10 mouse cellular contexts compared by ENCODE assay signal in the genomic region with DNA sequence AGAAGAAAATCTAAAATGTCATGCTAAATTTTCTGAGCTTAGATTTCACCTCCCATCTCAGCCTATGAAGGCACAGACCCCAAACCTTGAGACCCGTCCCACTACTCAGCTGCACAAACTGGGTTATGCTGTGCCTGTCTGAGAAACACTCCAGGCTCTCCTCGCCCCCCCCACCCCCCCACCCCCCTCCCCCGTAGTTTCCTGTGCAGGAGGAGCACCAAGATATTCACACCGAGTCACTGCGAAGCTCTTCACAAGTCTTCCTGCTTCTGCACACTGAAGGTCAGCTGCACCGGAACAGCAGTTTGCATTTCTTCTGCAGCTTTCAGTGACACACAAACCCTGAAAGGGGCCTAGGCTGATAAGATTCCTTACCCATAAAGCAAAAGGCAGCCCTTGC.
DNase-seq lines count a peak whose midpoint lies in the region; ATAC-seq and TF ChIP-seq lines count a peak whose summit lies in the region.
"Had no signal": no experiment of that assay in that cellular context is flagged by ENCODE, and none has a peak within 500 bp of the region (broad histone marks: within the 10 kb centered on the region; RNA-seq: fewer than 3 reads in every experiment).

No protein-coding gene starts in this region.

- peaks cover 9% of the 10 kb centered on the region; the same call in 1 of the 2 replicates for H3K4me1 ChIP-seq in intestine, embryonic 14.5 days (replicated peaks; ENCODE audit: control insufficient read depth, insufficient read depth, low read length)
- H3K4me1 ChIP-seq in intestine, postnatal 0 days (replicated peaks; ENCODE audit: control insufficient read depth, insufficient read depth, low read length), result no peaks in the 10 kb centered on the region
- H3K4me1 ChIP-seq in stomach, embryonic 14.5 days (ENCODE audit: control insufficient read depth, insufficient read depth, low read length), result peaks cover 5% of the 10 kb centered on the region; the same call in 1 of the 2 replicates
- no peaks in the 10 kb centered on the region for H3K4me1 ChIP-seq in stomach, postnatal 0 days (replicated peaks; ENCODE audit: control insufficient read depth, insufficient read depth)
- no peaks in the 10 kb centered on the region for H3K4me1 ChIP-seq in forebrain, embryonic 11.5 days (replicated peaks; ENCODE audit: control insufficient read depth, insufficient read depth, low read length)
- H3K4me1 ChIP-seq: hindbrain, embryonic 12.5 days had no signal

- TF ChIP-seq EP300 in stomach, postnatal 0 days (optimal IDR thresholded peaks at IDR 0.05), result no peak

- H3K36me3 ChIP-seq in intestine, embryonic 14.5 days (ENCODE audit: control insufficient read depth, insufficient read depth, low read length), result no peaks in the 10 kb centered on the region
- no peaks in the 10 kb centered on the region for H3K36me3 ChIP-seq in intestine, postnatal 0 days (ENCODE audit: control insufficient read depth, insufficient read depth)
- no peaks in the 10 kb centered on the region for H3K36me3 ChIP-seq in stomach, embryonic 14.5 days (ENCODE audit: control insufficient read depth, insufficient read depth, low read length)
- H3K36me3 ChIP-seq in stomach, postnatal 0 days (ENCODE audit: control insufficient read depth, insufficient read depth, low read length), result no peaks in the 10 kb centered on the region
- no peaks in the 10 kb centered on the region for H3K36me3 ChIP-seq in forebrain, embryonic 11.5 days (ENCODE audit: control insufficient read depth, insufficient read depth, low read length)
- H3K36me3 ChIP-seq: hindbrain, embryonic 12.5 days had no signal

- no peaks in the 10 kb centered on the region for H3K9me3 ChIP-seq in intestine, embryonic 14.5 days (ENCODE audit: control insufficient read depth, low read length)
- H3K9me3 ChIP-seq in intestine, postnatal 0 days (ENCODE audit: control insufficient read depth), result no peaks in the 10 kb centered on the region
- no peaks in the 10 kb centered on the region for H3K9me3 ChIP-seq in stomach, embryonic 14.5 days (ENCODE audit: control insufficient read depth, low read depth, low read length)
- no peaks in the 10 kb centered on the region for H3K9me3 ChIP-seq in stomach, postnatal 0 days (ENCODE audit: control insufficient read depth, low read length)
- H3K9me3 ChIP-seq in forebrain, embryonic 11.5 days (ENCODE audit: control insufficient read depth, low read length), result no peaks in the 10 kb centered on the region
- H3K9me3 ChIP-seq: hindbrain, embryonic 12.5 days had no signal

- WGBS in intestine, embryonic 14.5 days, result 5% methylated on average over 6 of the region's 6 CpGs
- WGBS in intestine, postnatal 0 days, result 16% methylated on average over 6 of the region's 6 CpGs
- WGBS in stomach, embryonic 14.5 days, result 5% methylated on average over 6 of the region's 6 CpGs
- WGBS in stomach, postnatal 0 days, result 14% methylated on average over 6 of the region's 6 CpGs
- WGBS in forebrain, embryonic 11.5 days, result 44% methylated on average over 6 of the region's 6 CpGs

- no peak overlapping the region for H3K4me3 ChIP-seq in intestine, embryonic 14.5 days (ENCODE audit: low read depth, low read length)
- H3K4me3 ChIP-seq in intestine, postnatal 0 days (ENCODE audit: low read depth, low read length), result no peak overlapping the region
- H3K4me3 ChIP-seq in stomach, embryonic 14.5 days (ENCODE audit: low read depth, low read length), result no peak overlapping the region
- H3K4me3 ChIP-seq in stomach, postnatal 0 days (ENCODE audit: low read depth, low read length), result no peak overlapping the region
- no peak overlapping the region for H3K4me3 ChIP-seq in forebrain, embryonic 11.5 days (ENCODE audit: low read depth, low read length)
- H3K4me3 ChIP-seq: erythroblast, embryonic 14.5 days; hindbrain, embryonic 12.5 days had no signal

- no peak for DNase-seq in intestine, embryonic 14.5 days (ENCODE audit: low spot score)
- DNase-seq in stomach, postnatal 0 days (ENCODE audit: low spot score), result no peak
- no peak for DNase-seq in forebrain, embryonic 11.5 days (ENCODE audit: low spot score)
- DNase-seq: cerebellum, adult 2 months had no signal

- no peak overlapping the region for H3K9ac ChIP-seq in intestine, embryonic 14.5 days (ENCODE audit: low read length)
- H3K9ac ChIP-seq in intestine, postnatal 0 days (ENCODE audit: low read depth, low read length), result no peak overlapping the region
- H3K9ac ChIP-seq in stomach, embryonic 14.5 days (replicated peaks; ENCODE audit: low read depth, low read length), result no peak overlapping the region
- no peak overlapping the region for H3K9ac ChIP-seq in stomach, postnatal 0 days (ENCODE audit: low read length)
- no peak overlapping the region for H3K9ac ChIP-seq in forebrain, embryonic 11.5 days (ENCODE audit: low read length)
- H3K9ac ChIP-seq: hindbrain, embryonic 12.5 days had no signal

- no peaks in the 10 kb centered on the region for H3K27me3 ChIP-seq in intestine, embryonic 14.5 days (replicated peaks; ENCODE audit: control insufficient read depth, insufficient read depth, low read length)
- no peaks in the 10 kb centered on the region for H3K27me3 ChIP-seq in intestine, postnatal 0 days (replicated peaks; ENCODE audit: control insufficient read depth, insufficient read depth, low read length)
- no peaks in the 10 kb centered on the region for H3K27me3 ChIP-seq in stomach, embryonic 14.5 days (ENCODE audit: control insufficient read depth, insufficient read depth, low read length)
- no peaks in the 10 kb centered on the region for H3K27me3 ChIP-seq in stomach, postnatal 0 days (ENCODE audit: control insufficient read depth, insufficient read depth, low read length)
- no peaks in the 10 kb centered on the region for H3K27me3 ChIP-seq in forebrain, embryonic 11.5 days (ENCODE audit: control insufficient read depth, insufficient read depth, low read length)
- H3K27me3 ChIP-seq: hindbrain, embryonic 12.5 days had no signal

- H3K27ac ChIP-seq in intestine, embryonic 14.5 days (ENCODE audit: low read depth), result no peak overlapping the region
- H3K27ac ChIP-seq in intestine, postnatal 0 days (ENCODE audit: low read depth, low read length), result no peak overlapping the region
- no peak overlapping the region for H3K27ac ChIP-seq in stomach, embryonic 14.5 days (ENCODE audit: low read length)
- no peak overlapping the region for H3K27ac ChIP-seq in stomach, postnatal 0 days (replicated peaks)
- no peak overlapping the region for H3K27ac ChIP-seq in forebrain, embryonic 11.5 days (ENCODE audit: low read depth, low read length)
- H3K27ac ChIP-seq: hindbrain, embryonic 12.5 days had no signal

- no peak for TF ChIP-seq CTCF in intestine, postnatal 0 days (IDR thresholded peaks at IDR 0.05; ENCODE audit: low read depth)
- TF ChIP-seq CTCF in stomach, postnatal 0 days (IDR thresholded peaks at IDR 0.05; ENCODE audit: low read depth), result no peak

- H3K4me2 ChIP-seq in intestine, embryonic 14.5 days (ENCODE audit: low read length), result 0 out of 2 replicates have a peak overlapping the region, but pooled peaks have one; percentile 13
- H3K4me2 ChIP-seq in intestine, postnatal 0 days (replicated peaks; ENCODE audit: low read depth), result no peak overlapping the region
- no peak overlapping the region for H3K4me2 ChIP-seq in stomach, embryonic 14.5 days (replicated peaks; ENCODE audit: low read depth, low read length)
- H3K4me2 ChIP-seq in stomach, postnatal 0 days (replicated peaks; ENCODE audit: low read depth), result no peak overlapping the region
- H3K4me2 ChIP-seq in forebrain, embryonic 11.5 days (ENCODE audit: low read depth, low read length, severe bottlenecking), result no peak overlapping the region
- H3K4me2 ChIP-seq: hindbrain, embryonic 12.5 days had no signal

- ATAC-seq in intestine, embryonic 14.5 days (replicated peaks; ENCODE audit: low FRiP score, low TSS enrichment, low read depth), result no peak
- ATAC-seq in intestine, postnatal 0 days, result no peak
- peak; percentile 40; the same call in 1 of the 2 replicates for ATAC-seq in stomach, embryonic 14.5 days (ENCODE audit: insufficient number of reproducible peaks, insufficient read depth, low FRiP score, low read depth)
- no peak for ATAC-seq in stomach, postnatal 0 days (ENCODE audit: low FRiP score, low TSS enrichment)
- ATAC-seq in hematopoietic stem cell, adult 5-6 weeks (replicated peaks in 1 of 2; ENCODE audit: insufficient read depth in 1 of 2, low FRiP score in 2 of 2, low TSS enrichment in 1 of 2, low read depth in 1 of 2, poor library complexity in 2 of 2, severe bottlenecking in 2 of 2), result peak; percentile 43 to 75
- peak; percentile 58 for ATAC-seq in megakaryocyte progenitor cell, adult 5-6 weeks (replicated peaks; ENCODE audit: poor library complexity)
- no peak for ATAC-seq in forebrain, embryonic 11.5 days (replicated peaks; ENCODE audit: low FRiP score)

Comparison
In these comparisons a context has a peak if more than half of its experiments do, and no peak if none do; other contexts are left out.
1. ATAC-seq: peak in stomach, embryonic 14.5 days (single experiment), hematopoietic stem cell, adult 5-6 weeks (2 of 2) and megakaryocyte progenitor cell, adult 5-6 weeks (single experiment); none in intestine, embryonic 14.5 days (single experiment), intestine, postnatal 0 days (single experiment), stomach, postnatal 0 days (single experiment) and forebrain, embryonic 11.5 days (single experiment).